Mouse (Mus musculus): ENCODE measurements at regions not wholly inside any gene's neighbourhood (a gene's known extent, or its start where the extent isn't known, plus 50 kb on each side); places are given as distances from the start of the nearest gene placed in this dataset.

GRCm38 (mm10) chr11:44229996-44230395 is 169.9 kb upstream of the Il12b start:
- TF ChIP-seq CTCF (IDR thresholded peaks at IDR 0.05; ENCODE audit: borderline replicate concordance, insufficient read depth, low read depth, low read length) (no peak), POLR2A (IDR thresholded peaks at IDR 0.05; ENCODE audit: borderline replicate concordance, insufficient read depth, low read length) (no peak)
